Mouse (Mus musculus) heart, adult 2 months (tissue): ENCODE measurements around the gene Coro6. TPM values are rescaled to one million over a fixed set of nuclear protein-coding genes. Genes with fewer than 3 reads are reported as not detected.

Experiments used
- DNase-seq, 2 experiments: peaks; one replicate each; pipeline ENCODE4 v3.0.0; 2021
- H3K27ac ChIP-seq: fragments of 200-600 bp; 2 replicates; pipeline ENCODE4 v1.8.1; 2022
- H3K27me3 ChIP-seq: fragments of 200-500 bp; 2 replicates; pipeline ENCODE4 v1.6.1; 2012; ENCODE audit warnings: mild to moderate bottlenecking, low read length, inconsistent platforms, mixed read lengths; ENCODE audit not compliant: control insufficient read depth, insufficient read depth
- H3K36me3 ChIP-seq: fragments of 200-500 bp; 2 replicates; pipeline ENCODE4 v1.6.1; 2012; ENCODE audit warnings: low read length, inconsistent platforms; ENCODE audit not compliant: control insufficient read depth, insufficient read depth
- H3K4me1 ChIP-seq: fragments of 200-500 bp; 2 replicates; pipeline ENCODE4 v1.6.1; 2011; ENCODE audit warnings: low read length; ENCODE audit not compliant: control insufficient read depth, insufficient read depth
- H3K4me3 ChIP-seq: fragments of 200-600 bp; 2 replicates; pipeline ENCODE4 v1.8.1; 2022
- H3K79me2 ChIP-seq: fragments of 200-500 bp; replicated peaks from 2 replicates; pipeline ENCODE4 v1.6.1; 2012; ENCODE audit warnings: mild to moderate bottlenecking, inconsistent platforms, low read length, moderate library complexity, mixed read lengths; ENCODE audit not compliant: control insufficient read depth, insufficient read depth
- H3K9ac ChIP-seq: fragments of 200-500 bp; 2 replicates; pipeline ENCODE4 v1.6.1; 2012; ENCODE audit warnings: low read depth, mild to moderate bottlenecking, control low read depth, inconsistent platforms, low read length, mixed read lengths
- CTCF ChIP-seq: fragments of 200-600 bp; IDR thresholded peaks from 2 replicates; pipeline ENCODE4 v1.8.1; 2022; ENCODE audit warnings: antibody characterized with exemption, mild to moderate bottlenecking, moderate library complexity
- EP300 ChIP-seq: fragments of 200-500 bp; IDR thresholded peaks from 2 replicates; pipeline ENCODE4 v1.6.1; 2011; ENCODE audit warnings: low read depth, low read length, control low read depth; ENCODE audit not compliant: insufficient read depth
- POLR2A ChIP-seq: fragments of 200-500 bp; IDR thresholded peaks from 2 replicates; pipeline ENCODE4 v1.6.1; 2011; ENCODE audit warnings: mild to moderate bottlenecking, low read depth, low read length, control low read depth; ENCODE audit not compliant: insufficient read depth
- WGBS: fragments of 180-500 bp; shearing (Covaris S2); methylation state at CpG from one replicate; pipeline ENCODE4 v1.1.7; 2018; 5-methylcytosine and 5-hydroxymethylcytosine counted together
- intact Hi-C: fragments of 180-260 bp; cut with DNase I; formaldehyde crosslinking; loops from one replicate; pipeline ENCODE4 v1.15.1; 2025
- long read RNA-seq: library from polyadenylated mRNA; stranded (forward); transcript quantifications from one replicate; pipeline ENCODE4 v2.0.0, GENCODE M21; 2021
- polyA plus RNA-seq: library from polyadenylated mRNA; depleted of rRNA; stranded (reverse); fragments of >200 nt; gene quantifications from 2 replicates; pipeline ENCODE4 v1.2.3, GENCODE M21; 2012; rRNA removed
- total RNA-seq, 2 experiments: library from RNA; stranded (reverse); gene quantifications; 2 replicates each; pipeline ENCODE4 v1.2.3; 2021

Gene Coro6
- total RNA-seq, result 100 to 1,000 TPM; 207 to 213 TPM
- polyA plus RNA-seq, result 482 and 483 TPM in 2 replicates
- long read RNA-seq, transcript Coro6-204 (11 exons, 2,804 nt), result major isoform, 29 of 266 reads
- long read RNA-seq, partial matches to known transcripts, result 92 of 266 reads
- long read RNA-seq, other reads (novel, unspliced or antisense), result 143 of 266 reads

GRCm38 (mm10) chr11:77462283-77463100 is at the start of gene Coro6:
Gene Coro6, plus strand, starts transcription at chr11:77462411.
- H3K27ac ChIP-seq, result peak within 1 kb of the TSS; percentile 98
- whole genome bisulfite sequencing, result 1% methylated on average over 73 of the region's 73 CpGs

GRCm38 (mm10) chr11:77414141-77414839 is 47.9 kb upstream of the Coro6 start:
- Histone ChIP-seq H3K27ac (peak overlapping the region; percentile 10), H3K79me2 (no peaks in the 10 kb centered on the region), H3K4me3 (no peak overlapping the region), H3K27me3 (no peaks in the 10 kb centered on the region), H3K4me1 (peaks cover 15% of the 10 kb centered on the region), H3K9ac (no peak overlapping the region), H3K36me3 (peaks cover 47% of the 10 kb centered on the region)
- TF ChIP-seq EP300, result no peak
- TF ChIP-seq CTCF, result no peak
- no peak for TF ChIP-seq POLR2A
- intact Hi-C loops, result no loop called here
- DNase-seq, result no peak
- 57% methylated on average over 2 of the region's 2 CpGs for WGBS

More at GRCm38 (mm10) chr11:77462283-77463100, at the start of gene Coro6:
- peaks cover 12% of the 10 kb centered on the region; the same call in 1 of the 2 replicates for H3K36me3 ChIP-seq
- H3K79me2 ChIP-seq, result no peaks in the 10 kb centered on the region
- peak within 1 kb of the TSS; percentile 75 for H3K4me3 ChIP-seq
- H3K4me1 ChIP-seq, result peaks cover 16% of the 10 kb centered on the region
- DNase-seq, result peak; percentile 90 to 92
- no peaks in the 10 kb centered on the region for H3K27me3 ChIP-seq
- H3K9ac ChIP-seq, result peak within 1 kb of the TSS; percentile 97
- intact Hi-C loops, result loop anchor here (2.0 to 10.0 kb wide), 3 partner anchors 14 to 368 kb away; partner anchors contain the start of gene Ssh2
- TF ChIP-seq CTCF (peak; percentile 44), POLR2A (peak; percentile 60), EP300 (peak; percentile 17; the same call in 1 of the 2 replicates)

GRCm38 (mm10) chr11:77416212-77417000 is 45.8 kb upstream of the Coro6 start:
- TF ChIP-seq EP300 (peak; percentile 76), POLR2A (no peak), CTCF (peak; percentile 27)
- DNase-seq, result peak; percentile 52 to 74
- intact Hi-C loops, result loop anchor here (2.0 kb wide), 1 partner anchor 26 kb away; no protein-coding TSS in a partner anchor
- H3K36me3 ChIP-seq, result peaks cover 50% of the 10 kb centered on the region
- 46% methylated on average over 4 of the region's 4 CpGs for WGBS
- H3K4me1 ChIP-seq, result peaks cover 8% of the 10 kb centered on the region
- no peaks in the 10 kb centered on the region for H3K79me2 ChIP-seq
- no peak overlapping the region for H3K9ac ChIP-seq
- H3K27me3 ChIP-seq, result no peaks in the 10 kb centered on the region
- peak overlapping the region; percentile 75 for H3K27ac ChIP-seq
- no peak overlapping the region for H3K4me3 ChIP-seq

GRCm38 (mm10) chr11:77418021-77418420 is 44.2 kb upstream of the Coro6 start:
- intact Hi-C loops, result no loop called here
- no peaks in the 10 kb centered on the region for H3K27me3 ChIP-seq
- DNase-seq, result no peak
- no peak overlapping the region for H3K4me3 ChIP-seq
- WGBS, result 81% methylated on average over 4 of the region's 4 CpGs
- TF ChIP-seq CTCF (no peak), POLR2A (no peak), EP300 (no peak)
- H3K9ac ChIP-seq, result no peak overlapping the region
- no peaks in the 10 kb centered on the region for H3K79me2 ChIP-seq
- peak overlapping the region; percentile 21; the same call in 1 of the 2 replicates for H3K27ac ChIP-seq
- peaks cover 61% of the 10 kb centered on the region for H3K36me3 ChIP-seq
- H3K4me1 ChIP-seq, result peaks cover 10% of the 10 kb centered on the region

- no peaks in the 10 kb centered on the region for H3K79me2 ChIP-seq
- WGBS, result 19% methylated on average over 4 of the region's 4 CpGs
- no peak overlapping the region for H3K4me3 ChIP-seq
- H3K27ac ChIP-seq, result peak overlapping the region; percentile 91
- no peak overlapping the region for H3K9ac ChIP-seq
- no peaks in the 10 kb centered on the region for H3K27me3 ChIP-seq
- H3K4me1 ChIP-seq, result peaks cover 4% of the 10 kb centered on the region
- peak; percentile 44 to 71 for DNase-seq
- TF ChIP-seq CTCF, result no peak
- TF ChIP-seq POLR2A, result peak; percentile 70
- peak; percentile 90 for TF ChIP-seq EP300
- intact Hi-C loops, result no loop called here
- peaks cover 66% of the 10 kb centered on the region for H3K36me3 ChIP-seq
These were observed 38.9 kb upstream of the Coro6 start for GRCm38 (mm10) chr11:77423175-77423859.
